Mouse (Mus musculus) left cerebral cortex, adult 11 months (tissue): ENCODE measurements around the gene Mgarp.
"Not testable (repeated sequence)": the region's sequence is repeated elsewhere in the genome, so short reads cannot be mapped to it uniquely, and the experiment has no call there.

Source experiments
- DNase-seq: peaks from one replicate; pipeline ENCODE4 v3.0.0; 2022; ENCODE audit warnings: low spot score

The Mgarp gene

DNA sequence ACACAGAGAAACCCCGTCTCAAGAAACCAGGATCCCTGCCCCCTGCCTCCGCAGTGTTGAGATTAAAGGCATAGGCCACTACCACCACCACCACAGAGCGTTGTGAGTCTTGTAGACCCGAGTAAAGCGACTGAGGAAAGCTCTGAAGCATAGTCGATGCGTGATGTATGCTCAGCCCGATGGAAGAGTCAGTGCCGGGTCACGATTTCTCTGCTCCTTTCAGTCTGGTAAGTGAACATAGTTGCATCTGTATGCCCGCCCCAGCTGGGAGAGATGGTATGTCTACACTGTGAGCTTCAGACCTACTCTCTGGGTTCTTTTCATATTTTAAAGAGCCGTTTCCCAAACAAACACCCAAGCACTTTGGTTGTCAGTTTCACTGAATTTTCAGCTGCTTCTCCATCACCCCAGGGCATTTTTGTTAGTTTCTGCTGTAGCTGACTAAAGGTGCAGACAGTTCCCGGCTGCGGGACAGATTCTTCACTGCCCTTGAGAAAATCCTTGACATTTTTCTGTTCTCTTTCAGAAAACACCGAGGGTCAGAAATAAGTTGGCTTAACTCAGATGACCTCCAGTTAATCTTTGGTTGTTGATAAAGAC lies 1.3 kb upstream of the Mgarp start:
- no peak for DNase-seq

DNA sequence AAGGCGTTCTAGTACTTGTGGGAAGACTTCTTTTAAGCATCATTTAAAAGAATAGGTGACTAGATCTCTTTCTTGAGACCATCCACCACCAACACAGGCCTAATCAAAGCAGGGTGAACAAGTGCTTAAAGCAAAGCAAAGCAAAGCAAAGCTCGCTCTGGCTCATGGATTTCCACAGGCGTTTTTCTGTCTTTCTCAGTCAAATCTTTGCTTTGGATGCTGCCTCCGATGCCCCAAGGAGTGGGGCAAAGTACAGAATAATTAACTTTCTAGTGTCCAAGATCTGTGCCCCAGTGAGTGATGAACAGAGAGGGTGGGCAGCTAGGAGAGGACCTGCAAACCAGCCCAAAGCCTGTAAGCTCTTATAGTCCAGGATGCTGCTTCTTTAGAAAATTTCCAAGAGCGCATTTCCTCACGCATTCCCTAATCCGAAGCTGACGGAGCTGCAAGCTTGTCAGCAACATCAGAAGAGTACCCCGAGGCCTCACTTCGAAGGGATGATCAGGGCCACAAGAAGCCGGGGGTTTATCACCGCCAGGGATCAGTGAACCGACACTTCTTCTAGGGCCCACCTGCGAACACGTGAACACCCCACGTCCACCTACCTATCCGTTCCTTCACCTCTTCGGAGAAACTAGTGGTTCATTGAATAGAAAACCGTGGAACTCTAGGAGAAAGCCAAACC lies 935 bp downstream of the Mgarp start:
- no peak for DNase-seq

GRCm38 (mm10) chr3:51394881-51395280 lies 1.7 kb downstream of the Mgarp start:
- no peak for DNase-seq

DNA sequence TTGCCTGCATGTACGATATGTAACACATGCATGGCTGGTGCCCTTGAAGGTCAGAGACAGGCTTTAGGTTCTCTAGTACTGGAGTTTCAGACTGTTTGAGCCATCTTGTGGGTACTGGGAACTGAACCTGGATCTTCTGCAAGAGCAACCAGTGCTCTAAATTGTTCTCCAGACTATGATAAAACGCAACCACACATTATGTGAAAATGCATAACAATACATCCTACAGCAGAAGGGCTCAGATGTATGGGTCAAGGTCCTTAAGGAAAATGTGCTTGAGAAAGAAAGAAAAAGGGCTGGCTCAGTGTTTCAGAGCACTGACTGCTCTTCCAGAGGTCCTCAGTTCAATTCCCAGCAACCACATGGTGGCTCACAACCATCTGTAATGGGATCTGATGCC lies 2.9 kb downstream of the Mgarp start:
- no peak for DNase-seq

GRCm38 (mm10) chr3:51393018-51393417 lies 3.5 kb downstream of the Mgarp start:
- not testable (repeated sequence) for DNase-seq

DNA sequence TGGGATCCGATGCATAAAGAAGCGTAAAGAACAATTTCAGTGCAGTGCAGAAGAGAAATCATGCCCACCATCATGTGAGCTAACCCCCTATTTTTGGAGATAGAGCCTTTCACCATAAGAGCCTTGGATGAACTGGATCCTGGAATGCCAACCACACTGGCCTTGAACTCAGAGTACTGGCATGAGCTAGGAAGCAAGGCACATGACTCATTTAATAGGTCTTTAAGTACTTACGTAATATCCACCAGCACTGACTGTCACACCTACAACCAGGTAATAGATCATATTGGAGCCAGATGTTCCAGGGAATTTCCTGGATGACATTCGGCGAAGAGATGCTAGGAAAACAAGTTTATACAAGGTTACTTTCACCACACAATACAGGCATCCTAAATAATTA lies 4.9 kb downstream of the Mgarp start:
- no peak for DNase-seq

DNA sequence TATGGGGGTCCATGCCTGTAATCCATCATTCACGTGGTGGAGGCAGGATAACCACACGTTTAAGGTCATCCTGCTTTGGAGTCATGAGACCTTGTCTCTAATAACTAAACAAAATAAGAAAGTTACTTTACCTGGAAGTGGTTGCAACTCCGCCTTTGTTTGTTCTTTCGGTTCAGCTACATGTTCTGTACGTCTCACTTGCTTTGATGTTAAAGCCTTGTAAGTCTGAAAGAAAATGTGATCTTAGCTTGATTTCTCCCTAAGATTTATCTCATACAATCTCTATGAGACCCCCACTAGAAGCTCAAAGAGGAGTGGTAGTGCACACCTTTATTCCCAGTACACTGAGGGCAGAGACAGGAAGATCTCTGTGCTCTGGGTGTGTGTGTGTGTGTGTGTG lies 5.4 kb downstream of the Mgarp start:
- DNase-seq = no peak

- no peak for DNase-seq
Observed at GRCm38 (mm10) chr3:51388904-51389303, 7.6 kb downstream of the Mgarp start.

DNA sequence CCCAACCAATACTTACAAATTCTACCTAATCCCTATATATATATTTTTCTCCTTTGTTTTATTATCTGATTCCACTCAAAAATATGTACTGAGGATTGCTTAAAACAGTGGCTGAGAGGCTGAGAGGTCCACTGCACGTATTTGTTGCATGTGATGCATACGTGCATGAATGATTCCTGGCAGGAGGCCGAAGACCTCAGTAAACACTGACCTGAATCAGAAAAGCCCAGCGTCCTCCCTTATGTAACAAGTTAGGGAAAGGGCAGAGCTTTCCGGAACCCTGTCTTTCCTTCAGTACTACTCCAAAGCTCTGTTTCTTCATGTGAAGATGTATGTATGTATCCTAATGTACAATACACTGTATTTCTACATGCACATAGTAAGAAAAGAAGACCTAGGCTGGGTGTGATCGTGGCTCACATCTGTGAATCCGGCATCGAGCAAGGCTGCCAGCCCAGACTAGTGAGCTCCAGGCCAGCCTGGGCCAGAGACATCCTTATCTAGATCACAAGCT lies 8.6 kb downstream of the Mgarp start:
- DNase-seq = no peak

- DNase-seq = no peak
Observed at GRCm38 (mm10) chr3:51387134-51387451, 9.4 kb downstream of the Mgarp start.

DNA sequence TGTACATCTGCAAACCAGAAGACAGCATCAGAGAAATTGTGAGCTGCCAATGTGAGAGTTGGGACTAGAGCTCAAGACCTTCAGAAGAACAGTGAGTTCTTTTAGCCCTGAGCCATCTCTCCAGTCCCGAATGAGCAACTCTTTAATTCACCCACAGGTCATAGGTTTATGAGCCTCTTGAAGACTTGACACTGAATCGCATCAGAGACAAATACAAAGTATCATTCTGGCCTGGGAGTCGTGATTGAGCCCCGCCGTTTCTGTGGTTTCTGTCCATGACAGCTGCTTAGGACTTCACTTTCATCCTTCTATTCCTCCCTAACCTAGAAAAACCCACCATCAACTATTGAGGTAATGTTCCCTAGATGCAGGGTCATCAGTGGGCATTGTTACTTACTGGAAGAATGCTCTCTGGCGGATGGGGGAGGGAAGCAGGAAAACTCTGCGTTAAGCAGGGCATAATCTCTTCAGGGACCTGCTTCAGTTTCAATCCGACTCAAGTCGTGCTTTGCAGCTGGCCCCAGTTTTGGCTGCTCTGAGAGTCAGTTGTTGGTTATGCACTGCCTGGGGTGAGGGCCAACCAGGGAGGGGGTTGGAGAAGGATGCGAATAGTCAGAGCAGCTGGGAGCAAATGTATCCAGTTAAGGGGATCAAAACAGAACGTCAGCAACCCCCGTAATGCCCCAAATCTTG lies 10.0 kb downstream of the Mgarp start:
- no peak for DNase-seq

GRCm38 (mm10) chr3:51383409-51383808 lies 13.1 kb downstream of the Mgarp start:
- DNase-seq = no peak

DNA sequence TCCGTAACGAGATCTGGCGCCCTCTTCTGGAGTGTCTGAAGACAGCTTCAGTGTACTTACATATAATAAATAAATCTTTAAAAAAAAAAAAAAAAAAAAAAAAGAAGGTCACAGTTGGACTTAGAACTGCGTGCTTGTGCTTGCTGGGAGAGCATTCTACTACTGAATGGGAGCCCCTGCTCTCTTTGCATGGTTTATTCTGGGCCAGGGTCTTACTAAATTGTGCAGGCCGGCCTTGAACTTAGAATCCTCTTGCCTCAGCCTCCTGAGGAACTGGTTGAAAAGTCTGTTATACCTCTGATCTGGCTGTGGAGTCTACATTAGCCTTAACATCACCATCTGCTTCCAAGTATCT lies 15.9 kb downstream of the Mgarp start:
- no peak for DNase-seq

DNA sequence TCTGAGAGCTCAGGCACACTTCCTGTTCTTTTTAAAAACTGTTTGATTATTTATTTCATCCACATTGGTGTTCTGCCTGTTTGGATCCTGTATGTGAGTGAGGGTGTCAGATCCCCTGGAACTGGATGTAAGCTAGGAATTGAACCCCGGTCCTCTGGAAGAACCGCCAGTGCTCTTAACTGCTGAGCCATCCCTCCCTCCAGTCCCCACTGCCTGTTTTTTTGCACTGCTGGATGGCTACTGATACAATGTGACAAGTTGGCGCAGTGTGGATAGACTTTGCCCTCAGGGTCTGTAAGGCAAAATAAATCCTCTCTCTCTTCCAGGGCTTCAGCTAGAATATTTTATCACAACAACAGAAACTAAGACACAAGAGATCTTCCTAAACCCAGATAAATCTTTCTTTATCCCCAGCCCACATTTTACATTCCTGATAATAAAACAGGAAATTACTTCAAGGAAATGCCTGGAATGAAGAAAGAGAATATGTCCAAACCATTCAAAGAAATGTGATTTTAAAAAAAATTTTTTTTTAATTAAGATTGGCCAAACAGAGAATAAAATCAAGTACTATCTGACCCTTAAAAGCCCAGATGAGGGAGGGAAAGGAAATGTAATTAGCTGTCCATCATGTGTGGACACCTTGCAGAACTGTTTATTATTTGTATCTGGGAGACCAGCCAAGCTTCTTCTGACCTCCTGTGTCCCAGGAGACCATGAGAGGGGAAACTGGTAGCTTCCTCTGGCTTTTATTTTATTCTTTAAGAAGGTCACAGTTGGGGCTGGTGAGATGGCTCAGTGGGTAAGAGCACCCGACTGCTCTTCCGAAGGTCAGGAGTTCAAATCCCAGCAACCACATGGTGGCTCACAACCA lies 16.5 kb downstream of the Mgarp start:
- DNase-seq = no peak

- no peak for DNase-seq
Observed at GRCm38 (mm10) chr3:51378665-51378946, 17.9 kb downstream of the Mgarp start.

GRCm38 (mm10) chr3:51377878-51378664 lies 18.5 kb downstream of the Mgarp start:
- DNase-seq = no peak

DNA sequence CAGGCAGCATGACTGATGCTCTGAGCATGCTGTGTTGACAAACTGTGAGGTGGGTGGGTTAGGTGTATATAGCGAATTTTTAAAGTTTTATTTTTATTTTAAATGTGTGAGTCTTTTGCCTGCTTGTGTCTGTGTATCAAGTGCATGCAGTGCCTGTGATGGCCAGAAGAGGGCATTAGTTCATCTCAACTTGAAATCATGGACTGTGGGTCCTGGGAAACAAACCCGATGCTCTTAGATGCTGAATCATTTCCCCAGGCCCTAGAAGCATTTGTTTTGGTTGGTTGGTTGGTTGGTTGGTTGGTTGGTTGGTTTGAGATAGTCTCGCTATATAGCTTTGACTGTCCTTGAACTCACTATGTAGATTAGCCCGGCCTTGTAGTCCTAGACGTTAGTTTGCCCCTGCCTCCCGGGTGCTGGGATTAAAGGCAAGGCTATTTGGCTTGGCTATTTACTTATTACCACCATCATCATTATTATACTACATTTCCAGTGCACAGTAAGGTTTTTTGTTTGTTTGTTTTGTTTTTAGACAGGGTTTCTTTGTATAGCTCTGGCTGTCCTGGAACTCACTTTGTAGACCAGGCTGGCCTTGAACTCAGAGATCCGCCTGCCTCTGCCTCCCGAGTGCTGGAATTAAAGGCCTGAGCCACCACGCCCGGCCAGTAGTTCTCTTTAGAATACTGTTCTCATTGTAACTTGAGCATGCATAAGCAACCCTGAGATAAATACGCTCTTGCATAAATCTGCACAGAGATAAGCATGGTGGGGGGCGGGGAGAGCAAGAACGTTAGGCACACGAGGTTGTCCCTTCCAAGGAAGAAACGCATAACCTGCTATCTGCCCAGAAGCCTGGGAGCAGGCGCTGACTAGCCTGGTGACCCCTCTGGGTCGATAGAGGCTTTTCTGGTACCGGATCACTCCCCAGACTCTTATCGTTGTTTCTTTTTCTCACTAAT lies 21.0 kb downstream of the Mgarp start:
- no peak for DNase-seq

- no peak for DNase-seq
Observed at GRCm38 (mm10) chr3:51373544-51373943, 23.0 kb downstream of the Mgarp start.

DNA sequence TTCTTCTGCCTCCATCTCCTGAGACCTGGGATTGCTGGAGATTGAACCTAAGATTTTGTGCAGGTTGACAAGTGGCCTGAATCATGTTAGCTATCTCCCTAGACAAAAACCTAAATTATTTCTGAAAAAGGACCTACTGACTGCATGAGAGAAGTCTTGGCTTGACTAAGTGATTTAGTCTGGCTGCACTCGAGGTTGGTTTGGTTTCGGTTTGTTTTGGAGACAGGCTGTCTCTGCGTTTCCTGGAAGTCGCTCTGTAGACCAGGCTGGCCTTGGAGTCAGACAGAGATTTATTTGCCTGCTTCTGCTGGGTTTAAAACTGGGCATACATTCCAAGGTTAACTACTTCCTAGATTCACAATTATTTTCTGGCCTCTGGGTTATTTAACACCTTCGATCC lies 23.7 kb downstream of the Mgarp start:
- no peak for DNase-seq

GRCm38 (mm10) chr3:51371826-51372225 lies 24.7 kb downstream of the Mgarp start:
- DNase-seq = no peak

DNA sequence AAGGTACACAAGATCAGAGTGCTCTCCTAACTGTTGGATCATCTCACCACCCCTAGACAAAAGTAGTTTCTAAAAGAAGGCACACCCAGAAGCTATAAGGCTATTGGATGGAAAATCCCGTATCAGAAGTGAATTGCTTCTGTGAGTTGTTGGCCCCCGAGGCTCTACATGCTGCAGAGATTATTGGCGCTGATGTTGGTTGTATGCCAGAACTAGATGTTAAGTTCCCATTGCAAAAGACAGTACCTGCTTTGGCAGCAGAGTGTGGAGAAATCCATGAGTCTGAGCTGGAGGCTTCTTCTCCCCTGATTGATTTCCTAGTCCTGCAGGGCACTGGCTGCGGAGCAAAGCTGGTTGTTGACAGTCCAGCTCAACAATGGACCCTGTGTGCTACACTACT lies 28.5 kb downstream of the Mgarp start:
- no peak for DNase-seq
